Mouse (Mus musculus) bone marrow, adult 2 months (tissue): ENCODE results near the gene Itpripl1. TPM values are rescaled to one million over a fixed set of nuclear protein-coding genes. Genes with fewer than 3 reads are reported as not detected.
"Not testable (repeated sequence)": the region's sequence is repeated elsewhere in the genome, so short reads cannot be mapped to it uniquely, and the experiment has no call there.

Experiments used
- H3K27ac ChIP-seq: fragments of 200-500 bp; 2 replicates; pipeline ENCODE4 v1.5.1; 2012; ENCODE audit warnings: low read depth, mild to moderate bottlenecking, control low read depth, inconsistent platforms, low read length; ENCODE audit not compliant: control insufficient read depth, poor library complexity, insufficient read depth
- H3K4me1 ChIP-seq: fragments of 200-500 bp; 2 replicates; pipeline ENCODE4 v1.6.1; 2011; ENCODE audit warnings: low read length; ENCODE audit not compliant: control insufficient read depth, insufficient read depth
- H3K4me3 ChIP-seq: fragments of 200-500 bp; replicated peaks from 2 replicates; pipeline ENCODE3; 2011; ENCODE audit warnings: mild to moderate bottlenecking, low read depth, low read length, control low read depth; ENCODE audit not compliant: control insufficient read depth
- CTCF ChIP-seq: fragments of 200-500 bp; IDR thresholded peaks from 2 replicates; pipeline ENCODE4 v1.5.1; 2011; ENCODE audit warnings: low read length, control low read depth; ENCODE audit not compliant: control insufficient read depth, insufficient read depth
- POLR2A ChIP-seq: fragments of 200-500 bp; IDR thresholded peaks from 2 replicates; pipeline ENCODE4 v1.6.1; 2011; ENCODE audit warnings: low read depth, mild to moderate bottlenecking, control low read depth, low read length, borderline replicate concordance; ENCODE audit not compliant: control insufficient read depth
- WGBS: fragments of 180-500 bp; shearing (Covaris S2); methylation state at CpG from one replicate; pipeline ENCODE4 v1.1.7; 2018; 5-methylcytosine and 5-hydroxymethylcytosine counted together
- polyA plus RNA-seq: library from polyadenylated mRNA; stranded (reverse); fragments of >200 nt; gene quantifications from 2 replicates; pipeline ENCODE4 v1.2.4, GENCODE M21; 2011; ENCODE audit warnings: low replicate concordance; ENCODE audit not compliant: missing spikeins, insufficient read depth, insufficient read length

Itpripl1 gene
- polyA plus RNA-seq, result 5.4 and 7.6 TPM in 2 replicates

DNA sequence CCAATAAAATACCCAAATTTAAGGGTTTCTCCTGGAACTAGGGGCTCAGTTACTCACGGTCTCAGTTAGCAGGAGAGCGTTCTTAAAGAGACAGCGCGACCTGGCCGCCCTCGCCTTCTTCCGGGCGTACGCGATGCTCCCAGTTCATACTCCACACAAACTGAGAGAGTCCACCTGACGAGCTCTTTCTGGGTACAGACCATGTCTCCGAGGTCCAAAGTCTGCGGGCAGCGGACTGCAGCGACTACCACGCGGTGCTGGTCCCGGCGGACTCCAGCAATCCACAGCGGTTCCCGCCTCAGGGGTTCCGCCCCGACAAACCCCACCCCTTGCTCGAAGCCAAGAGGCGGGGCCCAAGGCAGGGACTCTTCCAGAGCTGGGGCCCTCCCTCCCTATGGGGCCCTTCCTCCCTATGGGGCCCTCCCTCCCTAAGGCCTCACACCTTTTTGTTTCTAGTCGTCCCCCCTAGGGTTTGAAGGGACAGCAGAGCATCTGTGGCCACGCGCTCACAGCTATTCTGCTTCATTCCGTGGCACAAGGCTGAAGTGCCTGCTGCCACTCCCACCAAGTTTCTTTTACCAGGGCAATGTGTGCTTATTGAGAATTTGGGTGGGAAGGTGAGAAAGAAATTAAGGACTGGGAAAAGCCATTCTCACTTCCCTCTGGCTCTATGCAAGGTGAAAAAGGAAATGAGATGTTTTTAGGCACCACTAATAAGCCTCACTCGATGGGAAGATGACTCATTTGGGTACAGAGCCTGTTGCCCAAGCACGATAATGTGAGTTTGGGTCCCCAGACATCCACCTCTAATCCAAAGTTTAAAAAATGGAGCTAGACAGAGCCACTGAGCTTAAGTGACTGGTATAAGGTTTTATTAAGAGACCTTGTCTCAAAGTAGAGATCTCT, at the start of gene Itpripl1:
Gene Itpripl1, minus strand, starts transcription at position 285 of the 906 bp plus-strand sequence.
- Histone ChIP-seq H3K27ac (peak within 1 kb of the TSS; percentile 58; the same call in 1 of the 2 replicates), H3K4me1 (peaks cover 3% of the 10 kb centered on the region; the same call in 1 of the 2 replicates), H3K4me3 (peak within 1 kb of the TSS; percentile 91)
- 2% methylated on average over 31 of the region's 31 CpGs for WGBS
- TF ChIP-seq CTCF, result no peak
- TF ChIP-seq POLR2A, result peak; percentile 74; the same call in 1 of the 2 replicates

DNA sequence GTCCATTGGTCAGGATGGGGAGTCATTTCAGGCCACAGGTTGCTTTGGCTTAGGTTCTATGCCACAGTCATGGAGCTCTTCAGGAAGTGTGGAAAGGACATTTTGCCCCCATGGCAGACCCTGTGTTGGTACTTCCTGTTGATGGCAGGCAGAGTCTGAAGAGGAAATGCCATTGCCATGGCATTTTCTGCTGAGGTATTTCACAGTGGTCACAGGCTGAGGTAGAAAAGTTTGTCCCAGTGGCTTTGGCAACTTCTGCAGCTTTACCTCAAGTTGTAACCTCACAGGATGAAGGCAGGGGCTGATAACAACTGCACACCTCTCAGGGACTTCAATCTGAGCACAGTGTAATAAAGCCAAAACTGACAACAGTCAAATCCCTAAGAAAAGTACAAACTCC, 46.3 kb upstream of the Itpripl1 start:
- TF ChIP-seq POLR2A (no peak), CTCF (no peak)
- Histone ChIP-seq H3K27ac (no peak overlapping the region), H3K4me3 (no peak overlapping the region), H3K4me1 (no peaks in the 10 kb centered on the region; the same call in 1 of the 2 replicates)

DNA sequence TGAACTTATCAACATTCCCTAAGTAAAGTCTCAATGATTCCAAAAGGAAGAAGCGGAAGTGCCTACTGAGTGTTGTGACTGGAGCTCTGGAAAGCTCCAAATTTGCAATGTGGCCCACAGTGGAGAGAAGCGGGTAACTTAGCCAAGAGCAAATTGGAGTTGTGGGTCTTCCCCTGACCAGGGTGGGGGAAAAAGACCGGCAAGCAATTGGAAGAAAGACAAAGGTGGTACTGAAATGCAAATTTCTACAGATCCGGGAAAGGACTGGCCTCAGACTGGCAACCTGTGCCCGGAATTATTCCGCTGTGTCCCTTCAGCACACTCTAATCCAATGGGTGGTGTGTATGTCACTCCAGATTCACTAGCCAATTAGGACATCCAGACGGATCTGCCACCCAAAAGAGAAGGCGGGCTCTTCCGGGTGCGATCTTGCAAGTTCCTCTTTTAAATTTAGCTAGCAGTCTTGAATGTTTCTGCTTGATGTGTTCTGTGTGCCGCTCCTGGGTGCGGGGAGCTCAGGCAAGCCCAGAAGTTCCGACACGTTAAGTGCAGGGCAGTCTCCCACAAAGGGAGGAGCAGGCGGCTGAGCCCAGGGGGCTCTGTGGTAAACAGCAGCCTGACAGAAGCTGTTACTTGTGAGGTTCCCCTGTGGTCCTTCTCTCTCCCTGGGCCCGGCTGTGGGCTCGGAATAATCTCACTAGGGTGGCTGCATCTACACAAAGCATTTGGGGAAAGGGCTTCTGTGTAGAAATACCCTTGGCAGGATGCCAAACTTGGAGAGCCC, 39.5 kb upstream of the Itpripl1 start:
- TF ChIP-seq POLR2A (peak; percentile 72; the same call in 1 of the 2 replicates), CTCF (no peak)
- Histone ChIP-seq H3K27ac (peak overlapping the region; percentile 86), H3K4me3 (peak overlapping the region; percentile 62), H3K4me1 (no peaks in the 10 kb centered on the region)
- WGBS, result 2% methylated on average over 17 of the region's 17 CpGs

DNA sequence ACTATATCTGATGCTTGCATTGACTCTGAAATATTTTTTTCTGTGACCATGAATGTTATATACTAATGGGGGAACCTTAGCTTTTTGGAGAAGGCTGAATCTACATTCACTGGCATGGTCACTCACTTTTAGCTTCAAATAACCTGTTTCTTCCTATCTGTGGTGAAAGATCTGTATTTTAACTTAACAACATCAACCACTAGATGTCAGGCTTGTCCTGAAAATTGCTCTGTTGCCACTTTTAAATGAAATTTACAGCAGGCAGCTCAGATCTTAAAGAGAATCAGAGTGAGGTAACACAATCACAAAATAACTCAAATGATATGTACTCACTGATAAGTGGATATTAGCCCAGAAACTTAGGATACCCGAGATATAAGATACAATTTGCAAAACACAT, 23.0 kb upstream of the Itpripl1 start:
- not testable (repeated sequence) for H3K4me1 ChIP-seq, H3K27ac ChIP-seq, H3K4me3 ChIP-seq
- 13% methylated on average over 1 of the region's 1 CpGs for WGBS

DNA sequence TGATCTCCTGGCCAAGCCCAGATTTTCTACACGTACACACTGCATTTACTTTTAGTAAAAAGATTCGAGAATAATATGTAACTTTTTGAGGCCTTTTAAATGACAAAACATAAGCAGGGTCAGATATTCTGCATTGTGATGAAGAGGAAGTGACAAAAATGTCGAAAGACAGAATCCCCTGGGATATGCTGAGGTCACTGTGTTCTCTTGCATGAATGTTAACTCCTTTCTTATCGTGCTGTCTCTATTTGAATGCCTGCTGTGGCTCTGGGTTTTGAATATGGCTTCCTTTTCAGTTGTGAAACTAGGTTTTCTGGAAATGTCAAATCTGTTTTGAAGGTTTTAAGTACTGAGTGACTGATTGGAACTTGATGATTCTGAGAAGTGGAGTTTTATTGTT, 22.4 kb upstream of the Itpripl1 start:
- no peak overlapping the region for H3K27ac ChIP-seq
- H3K4me1 ChIP-seq, result no peaks in the 10 kb centered on the region
- no peak overlapping the region for H3K4me3 ChIP-seq
- TF ChIP-seq CTCF (no peak), POLR2A (no peak)
- 52% methylated on average over 4 of the region's 4 CpGs for WGBS

DNA sequence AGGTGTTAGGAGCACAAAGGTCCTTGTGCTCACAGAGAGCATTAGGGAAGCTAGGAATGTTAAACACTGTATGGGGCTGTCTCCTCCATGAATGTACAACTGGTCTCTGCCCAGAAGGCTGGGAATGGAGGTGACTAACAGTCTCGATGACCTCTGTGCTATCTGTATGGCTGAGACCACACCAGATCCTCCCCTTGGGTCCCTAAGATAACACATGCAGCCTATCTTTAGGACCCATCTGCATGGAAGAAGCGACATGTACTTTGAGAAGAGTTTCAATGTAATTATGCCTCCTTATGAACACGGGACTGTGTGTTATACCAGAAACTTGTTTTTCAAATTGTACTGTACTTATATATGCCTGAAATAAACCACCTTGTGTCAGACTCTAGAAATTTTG, 2.5 kb upstream of the Itpripl1 start:
- Histone ChIP-seq H3K4me3 (no peak overlapping the region), H3K27ac (no peak overlapping the region), H3K4me1 (peaks cover 3% of the 10 kb centered on the region; the same call in 1 of the 2 replicates)
- TF ChIP-seq POLR2A (no peak), CTCF (no peak)
- 58% methylated on average over 3 of the region's 3 CpGs for WGBS

DNA sequence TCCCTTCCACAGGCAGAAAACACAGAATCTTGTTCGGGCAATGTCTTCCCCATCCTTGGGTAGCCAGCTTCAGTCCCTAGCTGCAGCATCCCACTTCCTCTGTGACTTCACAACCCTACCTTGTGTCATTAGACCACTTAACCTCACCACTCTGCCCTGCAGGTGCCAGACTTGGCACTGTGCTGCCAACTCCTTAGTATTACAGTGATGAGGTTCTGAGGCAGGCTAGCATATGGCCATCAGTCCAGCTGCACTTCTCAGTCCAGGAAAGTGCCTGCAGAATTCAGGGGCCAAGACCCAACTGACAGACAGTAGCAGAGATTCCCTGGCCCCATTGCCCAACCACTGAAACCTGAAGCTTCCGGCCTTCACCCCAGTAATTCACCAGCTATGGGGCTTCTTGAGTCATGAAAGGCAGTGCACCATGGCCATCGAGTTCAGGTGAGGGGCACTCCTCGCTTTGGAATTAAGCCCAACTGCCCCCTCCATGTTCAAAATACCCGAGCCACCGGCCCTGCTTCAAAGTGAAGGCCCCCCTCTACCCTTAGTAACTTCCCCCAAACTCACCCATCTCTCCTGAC, 575 bp downstream of the Itpripl1 start:
- Histone ChIP-seq H3K4me3 (peak overlapping the region; percentile 91), H3K27ac (0 out of 2 replicates have a peak overlapping the region, but pooled peaks have one; percentile 1), H3K4me1 (peaks cover 3% of the 10 kb centered on the region; the same call in 1 of the 2 replicates)
- TF ChIP-seq CTCF, result no peak
- no peak for TF ChIP-seq POLR2A
- WGBS, result 6% methylated on average over 6 of the region's 6 CpGs

DNA sequence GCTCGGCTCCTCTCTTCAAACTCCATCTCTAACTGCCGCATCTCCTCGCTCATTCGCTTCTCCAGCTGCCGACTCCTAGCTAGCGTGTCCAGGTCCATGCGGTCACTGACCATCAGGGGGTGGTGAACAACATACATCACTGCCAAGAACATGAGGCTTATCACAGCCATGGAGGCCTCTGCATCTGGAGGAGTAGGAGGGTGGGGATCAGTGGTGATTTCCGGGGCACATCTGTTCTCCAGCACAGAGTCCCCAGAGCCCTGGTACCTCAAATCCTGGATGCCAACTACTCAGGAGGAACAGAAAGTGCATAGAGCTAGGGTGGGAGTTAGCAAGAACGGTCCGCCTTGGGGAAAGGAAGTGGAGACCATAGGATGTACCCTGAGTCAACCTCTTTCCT, 1.2 kb downstream of the Itpripl1 start:
- Histone ChIP-seq H3K27ac (no peak overlapping the region), H3K4me3 (peak overlapping the region; percentile 91), H3K4me1 (peaks cover 3% of the 10 kb centered on the region; the same call in 1 of the 2 replicates)
- TF ChIP-seq POLR2A (no peak), CTCF (no peak)
- 68% methylated on average over 10 of the region's 10 CpGs for WGBS
